Mouse (Mus musculus) heart, embryonic 12.5 days (tissue): ENCODE data around the gene Taf3. TPM values are rescaled to one million over a fixed set of nuclear protein-coding genes. Genes with fewer than 3 reads are reported as not detected.
A peak's percentile ranks its signal among the peaks of the same experiment; 100 is the strongest.

Experiments
- ATAC-seq: fragments of 200-750 bp; cut with Nextera tagmentation; 2 replicates; pipeline ENCODE4 v1.8.0; 2017; ENCODE audit warnings: moderate TSS enrichment, moderate library complexity; ENCODE audit not compliant: insufficient number of reproducible peaks, low FRiP score
- H3K27ac ChIP-seq: fragments of 300-500 bp; sonication (generic); 2 replicates; pipeline ENCODE4 v1.5.1; 2016; ENCODE audit warnings: mild to moderate bottlenecking, moderate library complexity; ENCODE audit not compliant: poor library complexity, severe bottlenecking
- H3K27me3 ChIP-seq: fragments of 300-500 bp; sonication (generic); replicated peaks from 2 replicates; pipeline ENCODE4 v1.6.1; 2016; ENCODE audit warnings: mild to moderate bottlenecking, moderate library complexity
- H3K36me3 ChIP-seq: fragments of 300-500 bp; sonication (generic); 2 replicates; pipeline ENCODE4 v1.6.1; 2016; ENCODE audit warnings: mild to moderate bottlenecking, moderate library complexity
- H3K4me1 ChIP-seq: fragments of 300-500 bp; sonication (generic); replicated peaks from 2 replicates; pipeline ENCODE4 v1.6.1; 2016; ENCODE audit warnings: mild to moderate bottlenecking
- H3K4me2 ChIP-seq: fragments of 300-500 bp; sonication (generic); 2 replicates; pipeline ENCODE4 v1.6.1; 2016; ENCODE audit warnings: mild to moderate bottlenecking, moderate library complexity
- H3K4me3 ChIP-seq: fragments of 300-500 bp; sonication (generic); 2 replicates; pipeline ENCODE4 v1.5.1; 2016; ENCODE audit warnings: mild to moderate bottlenecking
- H3K9ac ChIP-seq: fragments of 300-500 bp; sonication (generic); 2 replicates; pipeline ENCODE4 v1.6.1; 2016; ENCODE audit warnings: mild to moderate bottlenecking, moderate library complexity
- H3K9me3 ChIP-seq: fragments of 300-500 bp; sonication (generic); replicated peaks from 2 replicates; pipeline ENCODE4 v1.6.1; 2016; ENCODE audit warnings: mild to moderate bottlenecking, moderate library complexity
- WGBS: fragments of 180-500 bp; shearing (Covaris S2); methylation state at CpG from one replicate; pipeline ENCODE4 v1.1.7; 2016; 5-methylcytosine and 5-hydroxymethylcytosine counted together
- polyA plus RNA-seq: library from polyadenylated mRNA; unstranded; fragments of >200 nt; fragmentation: Nextera tagmentation; extraction: Ambion mirVana; gene quantifications from 2 replicates; pipeline ENCODE4 v1.2.1, GENCODE M21; 2016

The Taf3 gene
- polyA plus RNA-seq, 1 experiment from 2014 or later: 8.9 TPM

- peak overlapping the region; percentile 31 for H3K4me3 ChIP-seq
- no peaks in the 10 kb centered on the region for H3K36me3 ChIP-seq
- ATAC-seq: peak; percentile 45; the same call in 1 of the 2 replicates
- peaks cover 4% of the 10 kb centered on the region; the same call in 1 of the 2 replicates for H3K4me1 ChIP-seq
- H3K9ac ChIP-seq: no peak overlapping the region
- peaks cover under 1% of the 10 kb centered on the region; the same call in 1 of the 2 replicates for H3K27me3 ChIP-seq
- H3K9me3 ChIP-seq: no peaks in the 10 kb centered on the region
- no peak overlapping the region for H3K27ac ChIP-seq
- 2% methylated on average over 11 of the region's 11 CpGs for WGBS
- peak overlapping the region; percentile 66 for H3K4me2 ChIP-seq
Observed at GRCm38 (mm10) chr2:9905995-9906394, 142.4 kb downstream of the Taf3 start.

- Histone ChIP-seq H3K4me2 (no peak overlapping the region), H3K9ac (no peak overlapping the region), H3K27ac (no peak overlapping the region), H3K4me1 (peaks cover 4% of the 10 kb centered on the region; the same call in 1 of the 2 replicates), H3K4me3 (no peak overlapping the region), H3K27me3 (peaks cover 13% of the 10 kb centered on the region), H3K36me3 (no peaks in the 10 kb centered on the region), H3K9me3 (no peaks in the 10 kb centered on the region)
- ATAC-seq: no peak
- WGBS: 44% methylated on average over 14 of the region's 14 CpGs
Observed at GRCm38 (mm10) chr2:9903854-9904560, 144.4 kb downstream of the Taf3 start.

GRCm38 (mm10) chr2:9897846-9898245, 150.6 kb downstream of the Taf3 start:
- Histone ChIP-seq H3K36me3 (no peaks in the 10 kb centered on the region), H3K4me1 (peaks cover 14% of the 10 kb centered on the region), H3K9ac (no peak overlapping the region), H3K4me3 (no peak overlapping the region), H3K4me2 (no peak overlapping the region), H3K9me3 (no peaks in the 10 kb centered on the region), H3K27ac (no peak overlapping the region), H3K27me3 (peaks cover 73% of the 10 kb centered on the region)
- WGBS: 18% methylated on average over 8 of the region's 8 CpGs
- no peak for ATAC-seq

GRCm38 (mm10) chr2:9896097-9896770, 152.2 kb downstream of the Taf3 start:
- Histone ChIP-seq H3K4me1 (peaks cover 14% of the 10 kb centered on the region), H3K27me3 (peaks cover 85% of the 10 kb centered on the region), H3K27ac (no peak overlapping the region), H3K36me3 (no peaks in the 10 kb centered on the region), H3K4me3 (peak overlapping the region; percentile 22), H3K9me3 (no peaks in the 10 kb centered on the region), H3K9ac (no peak overlapping the region), H3K4me2 (peak overlapping the region; percentile 53)
- no peak for ATAC-seq
- under 1% methylated on average over 22 of the region's 22 CpGs for WGBS

GRCm38 (mm10) chr2:9894836-9895593, 153.4 kb downstream of the Taf3 start:
- peaks cover 94% of the 10 kb centered on the region for H3K27me3 ChIP-seq
- H3K4me1 ChIP-seq: peaks cover 14% of the 10 kb centered on the region
- H3K27ac ChIP-seq: no peak overlapping the region
- WGBS: 1% methylated on average over 19 of the region's 19 CpGs
- no peak overlapping the region for H3K4me2 ChIP-seq
- no peak overlapping the region for H3K9ac ChIP-seq
- 0 out of 2 replicates have a peak, but pooled peaks cover 3% of the 10 kb centered on the region for H3K9me3 ChIP-seq
- 0 out of 2 replicates have a peak overlapping the region, but pooled peaks have one; percentile 22 for H3K4me3 ChIP-seq
- no peak for ATAC-seq
- no peaks in the 10 kb centered on the region for H3K36me3 ChIP-seq

GRCm38 (mm10) chr2:9893272-9893953, 155.0 kb downstream of the Taf3 start:
- H3K9me3 ChIP-seq: 0 out of 2 replicates have a peak, but pooled peaks cover 3% of the 10 kb centered on the region
- peaks cover 94% of the 10 kb centered on the region for H3K27me3 ChIP-seq
- H3K27ac ChIP-seq: no peak overlapping the region
- ATAC-seq: no peak
- no peaks in the 10 kb centered on the region for H3K36me3 ChIP-seq
- no peak overlapping the region for H3K4me2 ChIP-seq
- 3% methylated on average over 6 of the region's 6 CpGs for WGBS
- H3K4me3 ChIP-seq: no peak overlapping the region
- H3K4me1 ChIP-seq: peaks cover 22% of the 10 kb centered on the region
- no peak overlapping the region for H3K9ac ChIP-seq

- H3K4me2 ChIP-seq: no peak overlapping the region
- H3K4me1 ChIP-seq: peaks cover 18% of the 10 kb centered on the region
- no peak for ATAC-seq
- H3K9me3 ChIP-seq: 0 out of 2 replicates have a peak, but pooled peaks cover 3% of the 10 kb centered on the region
- peaks cover 94% of the 10 kb centered on the region for H3K27me3 ChIP-seq
- WGBS: 8% methylated on average over 7 of the region's 7 CpGs
- no peak overlapping the region for H3K9ac ChIP-seq
- no peak overlapping the region for H3K27ac ChIP-seq
- no peak overlapping the region for H3K4me3 ChIP-seq
- H3K36me3 ChIP-seq: no peaks in the 10 kb centered on the region
Observed at GRCm38 (mm10) chr2:9892541-9892940, 155.9 kb downstream of the Taf3 start.

- 9% methylated on average over 5 of the region's 5 CpGs for WGBS
- Histone ChIP-seq H3K9ac (no peak overlapping the region), H3K27me3 (peaks cover 94% of the 10 kb centered on the region), H3K9me3 (0 out of 2 replicates have a peak, but pooled peaks cover 3% of the 10 kb centered on the region), H3K36me3 (no peaks in the 10 kb centered on the region), H3K4me2 (no peak overlapping the region), H3K4me1 (peaks cover 19% of the 10 kb centered on the region), H3K4me3 (no peak overlapping the region), H3K27ac (no peak overlapping the region)
- ATAC-seq: no peak
Observed at GRCm38 (mm10) chr2:9890906-9891305, 157.5 kb downstream of the Taf3 start.

- Histone ChIP-seq H3K36me3 (no peaks in the 10 kb centered on the region), H3K4me2 (peak overlapping the region; percentile 68), H3K9me3 (0 out of 2 replicates have a peak, but pooled peaks cover 3% of the 10 kb centered on the region), H3K27ac (no peak overlapping the region), H3K27me3 (peaks cover 94% of the 10 kb centered on the region), H3K4me1 (peaks cover 14% of the 10 kb centered on the region), H3K9ac (no peak overlapping the region), H3K4me3 (peak overlapping the region; percentile 36; the same call in 1 of the 2 replicates)
- WGBS: 3% methylated on average over 8 of the region's 8 CpGs
- no peak for ATAC-seq
Observed at GRCm38 (mm10) chr2:9890251-9890650, 158.1 kb downstream of the Taf3 start.

- Histone ChIP-seq H3K9ac (no peak within 1 kb of the TSS), H3K36me3 (no peaks in the 10 kb centered on the region), H3K4me1 (peaks cover 14% of the 10 kb centered on the region), H3K4me2 (peak within 1 kb of the TSS; percentile 68), H3K27ac (no peak within 1 kb of the TSS), H3K27me3 (peaks cover 93% of the 10 kb centered on the region), H3K9me3 (0 out of 2 replicates have a peak, but pooled peaks cover 3% of the 10 kb centered on the region), H3K4me3 (peak within 1 kb of the TSS; percentile 36)
- ATAC-seq: no peak
- WGBS: under 1% methylated on average over 23 of the region's 23 CpGs
Observed at GRCm38 (mm10) chr2:9889651-9890183, 158.7 kb downstream of the Taf3 start, which contains the start of gene Gata3. Gene Gata3, minus strand, starts transcription at chr2:9890034.
